Mouse (Mus musculus) CH12.LX (cell line): ENCODE data around the gene S100a1. TPM values are rescaled to one million over a fixed set of nuclear protein-coding genes. Genes with fewer than 3 reads are reported as not detected.

ENCODE experiments used
- DNase-seq: peaks from one replicate; pipeline ENCODE4 v3.0.0-alpha.2; 2013; ENCODE audit errors: extremely low read depth
- H3K27ac ChIP-seq: 2 replicates; pipeline ENCODE4 v1.5.1; 2012; ENCODE audit warnings: low read depth, mild to moderate bottlenecking, control low read depth, moderate library complexity; ENCODE audit not compliant: insufficient read depth
- H3K27me3 ChIP-seq: replicated peaks from 2 replicates; pipeline ENCODE3; 2012; ENCODE audit warnings: inconsistent platforms
- H3K36me3 ChIP-seq, 2 experiments: replicated peaks in 1 of 2; 2 replicates each; pipeline versions ENCODE3 to v1.6.1; 2012; ENCODE audit warnings: inconsistent platforms in 1 of 2, low read length in 1 of 2, mild to moderate bottlenecking in 1 of 2, mixed read lengths in 1 of 2, moderate library complexity in 1 of 2; ENCODE audit not compliant: control insufficient read depth in 1 of 2, insufficient read depth in 1 of 2
- H3K4me1 ChIP-seq, 2 experiments: 2 replicates each; pipeline ENCODE4 v1.6.1; 2012; ENCODE audit warnings: inconsistent platforms in 1 of 2, moderate library complexity in 1 of 2; ENCODE audit not compliant: insufficient read depth in 2 of 2, control insufficient read depth in 1 of 2
- H3K4me2 ChIP-seq: 2 replicates; pipeline ENCODE4 v1.6.1; 2012; ENCODE audit warnings: low read depth, mild to moderate bottlenecking, control low read depth; ENCODE audit not compliant: poor library complexity, insufficient read depth, severe bottlenecking
- H3K4me3 ChIP-seq, 3 experiments: fragments of 150-350 bp in 1 of 3; sonication (generic) in 1 of 3; replicated peaks in 1 of 3; 2 replicates each; pipeline versions ENCODE3 to v1.5.1; 2011 to 2012; ENCODE audit warnings: low read depth in 2 of 3, low read length in 2 of 3, mild to moderate bottlenecking in 2 of 3, moderate library complexity in 2 of 3, control low read depth in 1 of 3, improper control_type of control experiment in 1 of 3, inconsistent platforms in 1 of 3, mixed read lengths in 1 of 3; ENCODE audit not compliant: poor library complexity in 1 of 3
- H3K79me2 ChIP-seq: replicated peaks from 2 replicates; pipeline ENCODE4 v1.6.1; 2012; ENCODE audit warnings: mild to moderate bottlenecking, moderate library complexity; ENCODE audit not compliant: control insufficient read depth, poor library complexity, insufficient read depth, severe bottlenecking; ENCODE audit errors: extremely low read depth
- H3K9ac ChIP-seq: 2 replicates; pipeline ENCODE4 v1.6.1; 2012; ENCODE audit warnings: low read depth, mild to moderate bottlenecking, control low read depth, moderate library complexity; ENCODE audit not compliant: insufficient read depth
- H3K9me3 ChIP-seq: replicated peaks from 2 replicates; pipeline ENCODE3; 2012; ENCODE audit warnings: low read length, inconsistent platforms, mixed read lengths
- E2F4 ChIP-seq: IDR thresholded peaks from 2 replicates; pipeline ENCODE4 v1.6.1; 2011; ENCODE audit warnings: low read depth, low read length, improper control_type of control experiment; ENCODE audit not compliant: insufficient replicate concordance
- EP300 ChIP-seq: IDR thresholded peaks from 2 replicates; pipeline ENCODE4 v1.6.1; 2011; ENCODE audit warnings: low read length, improper control_type of control experiment
- GABPA ChIP-seq: IDR thresholded peaks from 2 replicates; pipeline ENCODE4 v1.6.1; 2012; ENCODE audit warnings: low read depth, low read length, improper control_type of control experiment, inconsistent platforms; ENCODE audit not compliant: insufficient replicate concordance
- IRF4 ChIP-seq: IDR thresholded peaks from 2 replicates; pipeline ENCODE4 v1.6.1; 2014; ENCODE audit warnings: low read depth, mild to moderate bottlenecking, inconsistent platforms, low read length, improper control_type of control experiment
- JUN ChIP-seq: IDR thresholded peaks from 2 replicates; pipeline ENCODE4 v1.6.1; 2011; ENCODE audit warnings: low read depth, mild to moderate bottlenecking, low read length, improper control_type of control experiment, moderate library complexity; ENCODE audit not compliant: insufficient read depth
- JUND ChIP-seq: conservative IDR thresholded peaks from 2 replicates; pipeline ENCODE4 v1.6.1; 2011; ENCODE audit warnings: low read depth, low read length, improper control_type of control experiment
- KAT2A ChIP-seq: IDR thresholded peaks from 2 replicates; pipeline ENCODE4 v1.6.1; 2012; ENCODE audit warnings: low read length, improper control_type of control experiment, inconsistent platforms; ENCODE audit not compliant: insufficient replicate concordance
- MAX ChIP-seq: IDR thresholded peaks from 2 replicates; pipeline ENCODE4 v1.6.1; 2011; ENCODE audit warnings: low read length, improper control_type of control experiment
- MAZ ChIP-seq: IDR thresholded peaks from 2 replicates; pipeline ENCODE4 v1.6.1; 2012; ENCODE audit warnings: low read depth, mild to moderate bottlenecking, inconsistent platforms, low read length, improper control_type of control experiment, moderate library complexity
- MEF2A ChIP-seq: IDR thresholded peaks from 2 replicates; pipeline ENCODE4 v1.6.1; 2014; ENCODE audit warnings: low read depth, mild to moderate bottlenecking, inconsistent platforms, low read length, improper control_type of control experiment, borderline replicate concordance
- MXI1 ChIP-seq: IDR thresholded peaks from 2 replicates; pipeline ENCODE4 v1.6.1; 2011; ENCODE audit warnings: mild to moderate bottlenecking, low read depth, low read length, improper control_type of control experiment
- NELFE ChIP-seq: IDR thresholded peaks from 2 replicates; pipeline ENCODE4 v1.6.1; 2011; ENCODE audit warnings: low read depth, low read length, improper control_type of control experiment
- POLR2A ChIP-seq: IDR thresholded peaks from 2 replicates; pipeline ENCODE4 v1.6.1; 2011; ENCODE audit warnings: low read depth, mild to moderate bottlenecking, improper control_type of control experiment, low read length
- POLR2AphosphoS2 ChIP-seq: IDR thresholded peaks from 2 replicates; pipeline ENCODE4 v1.6.1; 2011; ENCODE audit warnings: low read depth, low read length, improper control_type of control experiment
- RAD21 ChIP-seq: IDR thresholded peaks from 2 replicates; pipeline ENCODE4 v1.6.1; 2011; ENCODE audit warnings: low read depth, mild to moderate bottlenecking, low read length, improper control_type of control experiment, moderate library complexity
- RCOR1 ChIP-seq: conservative IDR thresholded peaks from 2 replicates; pipeline ENCODE4 v1.6.1; 2012; ENCODE audit warnings: low read depth, mild to moderate bottlenecking, inconsistent platforms, low read length, improper control_type of control experiment
- SMC3 ChIP-seq: IDR thresholded peaks from 2 replicates; pipeline ENCODE4 v1.6.1; 2011; ENCODE audit warnings: low read depth, low read length, improper control_type of control experiment
- TBP ChIP-seq: conservative IDR thresholded peaks from 2 replicates; pipeline ENCODE4 v1.6.1; 2011; ENCODE audit warnings: low read depth, low read length, improper control_type of control experiment
- TCF12 ChIP-seq: IDR thresholded peaks from 2 replicates; pipeline ENCODE4 v1.6.1; 2014; ENCODE audit warnings: low read depth, mild to moderate bottlenecking, inconsistent platforms, low read length, improper control_type of control experiment
- USF1 ChIP-seq: IDR thresholded peaks from 2 replicates; pipeline ENCODE4 v1.6.1; 2014; ENCODE audit warnings: low read depth, mild to moderate bottlenecking, inconsistent platforms, low read length, improper control_type of control experiment
- ZMIZ1 ChIP-seq: IDR thresholded peaks from 2 replicates; pipeline ENCODE4 v1.6.1; 2012; ENCODE audit warnings: low read depth, mild to moderate bottlenecking, inconsistent platforms, low read length, improper control_type of control experiment
- ZNF384 ChIP-seq: IDR thresholded peaks from 2 replicates; pipeline ENCODE4 v1.6.1; 2012; ENCODE audit warnings: low read depth, low read length, improper control_type of control experiment, inconsistent platforms
- dilution Hi-C: fragments of 300-500 bp; cut with MboI; formaldehyde crosslinking; loops from 2 replicates; pipeline ENCODE4 v1.14.3; 2020; ENCODE audit warnings: low sequenced_read_pairs; ENCODE audit not compliant: extremely low pct_unique_long_range_greater_than_20kb, extremely low pct_ligation_motif_present
- in situ Hi-C: fragments of 300-500 bp; cut with MboI; formaldehyde crosslinking; loops from 3 replicates; pipeline ENCODE4 v1.14.3; 2019; ENCODE audit warnings: low sequenced_read_pairs, low pct_ligation_motif_present, low pct_unique_long_range_greater_than_20kb, mixed read lengths
- polyA plus RNA-seq: library from polyadenylated mRNA; unstranded; fragments of >175 nt; gene quantifications from 2 replicates; pipeline ENCODE4 v1.2.1, GENCODE M21; 2012; ENCODE audit warnings: low read depth; ENCODE audit not compliant: insufficient read length
- total RNA-seq, 2 experiments: library from RNA; depleted of rRNA; stranded (reverse); fragments of 300-350 nt in 1 of 2; fragments of >200 nt in 1 of 2; gene quantifications; 2 replicates each; pipeline ENCODE4 v1.2.3; 2012 to 2014

Gene S100a1
- total and polyA plus RNA-seq, 3 experiments = 2.7 to 13.2 (median 3.8) TPM

DNA sequence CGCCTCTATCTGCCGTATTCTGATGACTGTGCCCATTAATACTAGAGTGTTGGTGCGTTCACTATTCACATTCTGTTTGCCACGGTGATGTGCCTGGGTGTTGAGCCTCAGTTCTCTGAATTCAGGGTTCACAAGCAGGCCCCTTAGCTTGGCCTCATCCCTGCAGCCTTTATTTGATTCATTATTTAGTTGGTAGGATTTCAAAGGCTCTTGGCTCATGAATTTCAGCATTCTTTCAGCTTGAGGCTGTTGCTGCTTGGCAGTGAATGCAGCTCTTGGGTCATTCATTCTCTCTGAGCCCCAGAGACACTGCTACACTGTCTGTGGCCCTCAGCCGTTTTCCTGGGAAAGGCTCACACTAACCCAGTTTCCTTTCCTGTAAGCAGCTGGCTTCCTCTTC lies 41.8 kb upstream of the S100a1 start:
- TF ChIP-seq RCOR1 (no peak), KAT2A (no peak), JUN (no peak), SMC3 (no peak), MAZ (no peak), MXI1 (no peak), USF1 (no peak), TBP (no peak), RAD21 (no peak), IRF4 (no peak), GABPA (no peak), POLR2A (no peak), EP300 (no peak)
- Histone ChIP-seq H3K36me3 (no peaks in the 10 kb centered on the region), H3K9me3 (no peaks in the 10 kb centered on the region), H3K4me1 (no peaks in the 10 kb centered on the region), H3K27ac (no peak overlapping the region), H3K4me3 (no peak overlapping the region), H3K79me2 (no peaks in the 10 kb centered on the region), H3K27me3 (peaks cover 20% of the 10 kb centered on the region), H3K9ac (no peak overlapping the region), H3K4me2 (no peak overlapping the region)
- dilution Hi-C loops = no loop called here
- in situ Hi-C loops = no loop called here
- DNase-seq = no peak

DNA sequence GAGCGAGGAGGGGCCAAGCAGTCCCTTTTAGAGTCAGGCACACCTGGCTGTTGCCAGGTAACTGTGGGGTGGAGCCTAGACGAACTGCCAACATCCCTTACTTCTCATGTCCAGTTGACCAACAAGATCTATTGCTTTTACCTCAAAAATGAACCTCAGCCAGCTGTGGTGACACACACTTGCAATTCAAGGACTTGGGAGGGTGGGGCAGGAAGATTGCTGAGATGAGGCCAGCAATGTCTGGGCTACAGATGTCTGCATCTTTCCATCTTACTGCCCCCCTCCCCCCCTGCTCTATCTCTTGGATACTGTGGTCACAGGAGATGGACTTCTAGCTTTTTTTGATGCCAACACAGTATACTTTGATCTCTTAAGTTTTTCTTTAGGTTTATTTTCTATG lies 38.0 kb upstream of the S100a1 start:
- H3K9me3 ChIP-seq = no peaks in the 10 kb centered on the region
- no peak overlapping the region for H3K4me3 ChIP-seq
- no peaks in the 10 kb centered on the region for H3K36me3 ChIP-seq
- no peaks in the 10 kb centered on the region for H3K4me1 ChIP-seq
- no peak overlapping the region for H3K4me2 ChIP-seq
- no peak for DNase-seq
- H3K79me2 ChIP-seq = no peaks in the 10 kb centered on the region
- no peak overlapping the region for H3K9ac ChIP-seq
- TF ChIP-seq E2F4 (no peak), ZNF384 (no peak), MEF2A (no peak), RAD21 (no peak), RCOR1 (no peak), TCF12 (no peak), POLR2AphosphoS2 (no peak), ZMIZ1 (no peak), MAX (no peak), SMC3 (no peak), KAT2A (no peak), JUND (no peak), IRF4 (no peak), MAZ (no peak), NELFE (no peak)
- TF ChIP-seq, all 38 proteins: peak for 0
- in situ Hi-C loops (no loop called here), dilution Hi-C loops (no loop called here)
- H3K27ac ChIP-seq = no peak overlapping the region
- H3K27me3 ChIP-seq = peaks cover 4% of the 10 kb centered on the region
